Mouse (Mus musculus) lung, postnatal 0 days (tissue): ENCODE data around the gene Iqgap2.

Experiments
- CTCF ChIP-seq: IDR thresholded peaks from 2 replicates; pipeline ENCODE4 v1.5.1; 2016; ENCODE audit warnings: antibody characterized with exemption, mild to moderate bottlenecking
- EP300 ChIP-seq: IDR thresholded peaks from 2 replicates; pipeline ENCODE4 v1.6.1; 2016; ENCODE audit warnings: antibody characterized with exemption, mild to moderate bottlenecking, control low read depth

DNA sequence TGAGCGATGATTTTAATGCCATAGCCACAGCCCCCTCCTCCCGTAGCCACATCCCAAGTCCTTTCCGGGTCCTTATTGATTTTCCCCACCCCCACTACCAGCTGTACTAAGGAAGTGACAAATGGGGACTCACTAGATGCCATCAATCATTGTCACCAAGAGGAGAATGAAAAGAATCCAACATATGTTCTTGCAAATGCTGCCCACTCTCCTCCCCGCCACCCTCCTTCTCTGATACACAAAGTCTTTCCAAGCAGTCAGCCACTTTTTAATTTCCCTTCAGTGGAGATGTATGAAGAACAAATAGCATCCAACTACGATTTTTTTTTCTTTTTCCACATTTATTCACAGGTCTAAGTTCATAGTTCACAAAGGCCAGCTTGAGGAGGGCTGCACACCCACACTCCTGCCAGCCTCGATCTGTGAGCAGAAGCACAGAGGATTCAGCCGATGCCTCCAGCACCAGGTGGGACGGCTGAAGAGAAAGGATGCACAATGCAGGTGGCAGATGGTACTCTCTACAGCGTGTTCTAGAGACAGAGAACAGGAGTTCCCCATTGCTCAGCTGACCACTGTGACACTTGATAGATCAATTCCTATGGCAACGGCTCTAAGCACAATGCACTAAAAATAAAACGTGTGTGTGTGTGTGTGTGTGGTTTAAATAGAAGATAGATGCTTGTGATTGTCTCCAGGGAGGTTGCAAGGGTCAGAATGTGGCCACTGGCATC lies 116.6 kb downstream of the Iqgap2 start:
- TF ChIP-seq CTCF (no peak), EP300 (no peak)
